Comparison of ENCODE assay signal across 8 mouse cellular contexts in the genomic region with DNA sequence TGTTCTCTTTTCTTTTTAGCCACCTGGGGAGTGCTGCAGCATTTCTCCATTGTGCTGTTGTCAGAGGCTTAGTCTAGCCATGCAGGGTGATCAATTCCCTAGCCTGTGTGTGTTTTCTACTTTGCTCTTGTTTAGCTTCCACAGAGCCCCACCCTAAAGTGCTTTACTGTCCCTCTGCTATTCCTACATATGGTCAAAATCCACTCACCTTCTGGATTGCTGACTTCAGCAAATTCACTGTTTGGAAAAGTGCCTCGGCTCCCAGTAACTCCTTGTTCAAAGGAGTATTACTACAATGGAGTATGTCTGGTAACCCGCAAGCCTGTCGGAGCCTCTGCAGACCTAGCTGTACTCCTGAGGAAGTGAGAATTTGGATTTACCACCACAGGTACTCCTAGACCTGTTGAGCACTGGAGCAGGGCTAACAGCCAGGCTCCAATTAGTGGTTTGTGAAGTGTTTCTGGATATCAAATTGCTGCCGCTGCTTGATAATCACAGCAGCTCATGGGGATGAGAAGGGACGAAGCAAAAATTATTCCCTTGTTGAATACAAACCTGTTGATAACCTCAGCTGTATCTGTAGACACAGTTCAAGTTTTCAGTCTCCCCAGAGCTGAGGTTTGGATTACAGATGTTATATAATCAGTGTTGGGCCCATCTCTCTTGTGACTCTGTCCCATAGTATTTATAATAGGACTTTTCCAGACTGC. TPM values are rescaled to one million over a fixed set of nuclear protein-coding genes. Genes with fewer than 3 reads are reported as not detected.
DNase-seq lines count a peak whose midpoint lies in the region; ATAC-seq and TF ChIP-seq lines count a peak whose summit lies in the region.

No protein-coding gene starts in this region.

- H3K27me3 ChIP-seq in CH12.LX (replicated peaks): no peaks in the 10 kb centered on the region
- H3K27me3 ChIP-seq in forebrain, embryonic 16.5 days (replicated peaks; ENCODE audit: control insufficient read depth, insufficient read depth, low read length): no peaks in the 10 kb centered on the region
- H3K27me3 ChIP-seq in midbrain, embryonic 10.5 days (ENCODE audit: low read depth, poor library complexity, severe bottlenecking): no peaks in the 10 kb centered on the region

- in situ Hi-C loops in CH12.LX (cut with MboI; ENCODE audit: low pct_ligation_motif_present, low pct_unique_long_range_greater_than_20kb, low sequenced_read_pairs): no loop called here

- TF ChIP-seq EP300 in CH12.LX (IDR thresholded peaks at IDR 0.05; ENCODE audit: low read length): no peak

- no peak overlapping the region for H3K9ac ChIP-seq in CH12.LX (ENCODE audit: insufficient read depth, low read depth)
- no peak overlapping the region for H3K9ac ChIP-seq in forebrain, embryonic 16.5 days (replicated peaks; ENCODE audit: low read depth, low read length)

- TF ChIP-seq RAD21 in CH12.LX (IDR thresholded peaks at IDR 0.05; ENCODE audit: low read depth, low read length): no peak

- 16% methylated on average over 5 of the region's 5 CpGs for WGBS in forebrain, embryonic 16.5 days
- WGBS in midbrain, embryonic 10.5 days: 54% methylated on average over 5 of the region's 5 CpGs

- no peak for ATAC-seq in forebrain, embryonic 16.5 days

- no peaks in the 10 kb centered on the region for H3K9me3 ChIP-seq in CH12.LX (replicated peaks; ENCODE audit: low read length)
- H3K9me3 ChIP-seq in forebrain, embryonic 16.5 days (ENCODE audit: control insufficient read depth, low read length): no peaks in the 10 kb centered on the region
- H3K9me3 ChIP-seq in midbrain, embryonic 10.5 days (replicated peaks): no peaks in the 10 kb centered on the region

- TF ChIP-seq POLR2A in CH12.LX (IDR thresholded peaks at IDR 0.05; ENCODE audit: low read depth, low read length): no peak

- DNase-seq in embryo, embryonic 10 days (ENCODE audit: low spot score): peak; percentile 24
- DNase-seq in embryo, embryonic 11 days: no peak
- no peak for DNase-seq in CH12.LX (ENCODE audit: extremely low read depth)
- peak; percentile 21 for DNase-seq in midbrain, embryonic 10.5 days (ENCODE audit: low spot score)
- no peak for DNase-seq in urinary bladder, postnatal 10 days (ENCODE audit: low spot score)
- no peak for DNase-seq in right cerebral cortex, postnatal 25 days
- no peak for DNase-seq in testis, postnatal 10 days (ENCODE audit: low spot score)

- H3K4me2 ChIP-seq in CH12.LX (ENCODE audit: insufficient read depth, low read depth, poor library complexity, severe bottlenecking): no peak overlapping the region
- peak overlapping the region; percentile 84 for H3K4me2 ChIP-seq in forebrain, embryonic 16.5 days (ENCODE audit: low read length)

- dilution Hi-C loops in CH12.LX (cut with MboI; ENCODE audit: extremely low pct_ligation_motif_present, extremely low pct_unique_long_range_greater_than_20kb, low sequenced_read_pairs): no loop called here

- no peak overlapping the region for H3K4me3 ChIP-seq in CH12.LX (replicated peaks in 1 of 3; ENCODE audit: low read depth in 2 of 3, low read length in 2 of 3, poor library complexity in 1 of 3)
- no peak overlapping the region for H3K4me3 ChIP-seq in forebrain, embryonic 16.5 days (replicated peaks; ENCODE audit: low read length)
- peak overlapping the region; percentile 88; the same call in 1 of the 2 replicates for H3K4me3 ChIP-seq in midbrain, embryonic 10.5 days

- peaks cover 18% of the 10 kb centered on the region for H3K79me2 ChIP-seq in CH12.LX (replicated peaks; ENCODE audit: control insufficient read depth, extremely low read depth, insufficient read depth, poor library complexity, severe bottlenecking)

- no peak overlapping the region for H3K27ac ChIP-seq in CH12.LX (ENCODE audit: insufficient read depth, low read depth)
- no peak overlapping the region for H3K27ac ChIP-seq in forebrain, embryonic 16.5 days (ENCODE audit: low read length)
- no peak overlapping the region for H3K27ac ChIP-seq in midbrain, embryonic 10.5 days (replicated peaks)

- H3K36me3 ChIP-seq in CH12.LX (replicated peaks in 1 of 2; ENCODE audit: control insufficient read depth in 1 of 2, insufficient read depth in 1 of 2, low read length in 1 of 2): peaks cover 0 to 8% of the 10 kb centered on the region in 2 experiments
- H3K36me3 ChIP-seq in forebrain, embryonic 16.5 days (ENCODE audit: control insufficient read depth, insufficient read depth): no peaks in the 10 kb centered on the region
- H3K36me3 ChIP-seq in midbrain, embryonic 10.5 days: no peaks in the 10 kb centered on the region

- no peak for TF ChIP-seq CTCF in CH12.LX (conservative IDR thresholded peaks at IDR 0.05 in 1 of 2, IDR thresholded peaks at IDR 0.05 in 1 of 2; ENCODE audit: low read depth in 2 of 2, low read length in 2 of 2)

- peaks cover 0 to 9% of the 10 kb centered on the region in 2 experiments; a peak in 3 of 4 replicates for H3K4me1 ChIP-seq in CH12.LX (ENCODE audit: control insufficient read depth in 1 of 2, insufficient read depth in 2 of 2)
- peaks cover 19% of the 10 kb centered on the region for H3K4me1 ChIP-seq in forebrain, embryonic 16.5 days (replicated peaks; ENCODE audit: control insufficient read depth, insufficient read depth, low read length)
- H3K4me1 ChIP-seq in midbrain, embryonic 10.5 days: peaks cover 32% of the 10 kb centered on the region

TF ChIP-seq in CH12.LX, 34 proteins besides CTCF, POLR2A, EP300 and RAD21:
- TF ChIP-seq POLR2AphosphoS2 (IDR thresholded peaks at IDR 0.05; ENCODE audit: low read depth, low read length): 0 out of 2 replicates have a peak, but pooled peaks have one; percentile 14
- no peak for TF ChIP-seq JUN (IDR thresholded peaks at IDR 0.05; ENCODE audit: insufficient read depth, low read depth, low read length)
- TF ChIP-seq MAFK (IDR thresholded peaks at IDR 0.05; ENCODE audit: insufficient replicate concordance, low read length): peak; percentile 81; the same call in 1 of the 2 replicates
- TF ChIP-seq NRF1 (IDR thresholded peaks at IDR 0.05; ENCODE audit: low read depth, low read length): no peak

RNA-seq across cellular contexts. Expression of a gene that starts 3.8 kb away (rescaled TPM):
- total RNA-seq in CH12.LX (2012; rRNA removed) (14.4 and 15.0 TPM in 2 replicates), CH12.LX (2014; rRNA removed) (6.1 and 7.2 TPM in 2 replicates)
- 10.4 and 11.1 TPM in 2 replicates for polyA plus RNA-seq in CH12.LX (2012; ENCODE audit: insufficient read length, low read depth)
- polyA plus RNA-seq in forebrain, embryonic 16.5 days (2015; fragmentation: Nextera tagmentation; extraction: Ambion mirVana): 72.2 and 80.1 TPM in 2 replicates
- polyA plus RNA-seq in midbrain, embryonic 10.5 days (2016; fragmentation: Nextera tagmentation; extraction: Ambion mirVana): 68.9 and 71.0 TPM in 2 replicates

Comparison
In these comparisons a context has a peak if more than half of its experiments do, and no peak if none do; other contexts are left out.
1. DNase-seq: peak in embryo, embryonic 10 days (single experiment) and midbrain, embryonic 10.5 days (single experiment); none in embryo, embryonic 11 days (single experiment), CH12.LX (single experiment), urinary bladder, postnatal 10 days (single experiment), right cerebral cortex, postnatal 25 days (single experiment) and testis, postnatal 10 days (single experiment).